Mouse (Mus musculus) forebrain, embryonic 16.5 days (tissue): ENCODE measurements at regions not wholly inside any gene's neighbourhood (a gene's known extent, or its start where the extent isn't known, plus 50 kb on each side); places are given as distances from the start of the nearest gene placed in this dataset.

Experiments
- ATAC-seq: fragments of 200-750 bp; cut with Nextera tagmentation; 2 replicates; pipeline ENCODE4 v1.8.0; 2017; ENCODE audit warnings: mild to moderate bottlenecking, moderate library complexity
- H3K27ac ChIP-seq: fragments of 300-500 bp; sonication (generic); 2 replicates; pipeline ENCODE4 v1.5.1; 2014; ENCODE audit warnings: low read length, control low read depth
- H3K27me3 ChIP-seq: fragments of 300-500 bp; sonication (generic); replicated peaks from 2 replicates; pipeline ENCODE4 v1.6.1; 2014; ENCODE audit warnings: low read length; ENCODE audit not compliant: control insufficient read depth, insufficient read depth
- H3K36me3 ChIP-seq: fragments of 300-500 bp; sonication (generic); 2 replicates; pipeline ENCODE4 v1.6.1; 2014; ENCODE audit not compliant: control insufficient read depth, insufficient read depth
- H3K4me1 ChIP-seq: fragments of 300-500 bp; sonication (generic); replicated peaks from 2 replicates; pipeline ENCODE4 v1.6.1; 2014; ENCODE audit warnings: low read length; ENCODE audit not compliant: control insufficient read depth, insufficient read depth
- H3K4me2 ChIP-seq: fragments of 300-500 bp; sonication (generic); 2 replicates; pipeline ENCODE4 v1.6.1; 2014; ENCODE audit warnings: mild to moderate bottlenecking, low read length, control low read depth
- H3K4me3 ChIP-seq: fragments of 300-500 bp; sonication (generic); replicated peaks from 2 replicates; pipeline ENCODE4 v1.5.1; 2014; ENCODE audit warnings: mild to moderate bottlenecking, low read length, control low read depth
- H3K9ac ChIP-seq: fragments of 300-500 bp; sonication (generic); replicated peaks from 2 replicates; pipeline ENCODE4 v1.6.1; 2014; ENCODE audit warnings: low read depth, low read length, control low read depth
- H3K9me3 ChIP-seq: fragments of 300-500 bp; sonication (generic); 2 replicates; pipeline ENCODE4 v1.6.1; 2016; ENCODE audit warnings: low read length; ENCODE audit not compliant: control insufficient read depth
- WGBS: fragments of 180-500 bp; shearing (Covaris S2); extraction: QIAGEN DNeasy Blood & Tissue Kit; methylation state at CpG from one replicate; pipeline ENCODE4 v1.1.7; 2014; 5-methylcytosine and 5-hydroxymethylcytosine counted together

DNA sequence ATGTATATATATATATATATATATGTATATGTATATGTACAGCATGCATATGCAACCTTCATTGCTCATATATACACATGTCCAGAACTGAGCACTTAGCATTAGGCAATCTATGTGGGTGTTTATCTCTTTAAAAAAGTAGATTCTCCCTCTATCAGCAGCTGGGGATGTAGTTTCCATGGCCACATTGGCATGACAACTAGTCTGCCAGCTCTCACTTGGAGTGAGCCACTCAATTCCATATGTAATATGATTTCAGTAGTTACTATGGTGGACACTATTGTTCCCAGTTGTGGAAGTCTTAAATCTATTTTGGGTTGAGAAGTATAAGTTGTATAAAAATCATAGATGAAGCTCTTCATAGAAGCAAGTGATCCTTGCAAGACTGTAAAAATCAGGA, 3903.7 kb downstream of the 9330182O14Rik start:
- ATAC-seq: no peak
- Histone ChIP-seq H3K9ac (no peak overlapping the region), H3K36me3 (no peaks in the 10 kb centered on the region), H3K4me2 (no peak overlapping the region), H3K4me1 (no peaks in the 10 kb centered on the region), H3K27ac (no peak overlapping the region), H3K27me3 (no peaks in the 10 kb centered on the region), H3K4me3 (no peak overlapping the region), H3K9me3 (no peaks in the 10 kb centered on the region)

GRCm38 (mm10) chr15:44050565-44051274, 3916.6 kb downstream of the 9330182O14Rik start:
- H3K4me2 ChIP-seq: no peak overlapping the region
- H3K9ac ChIP-seq: no peak overlapping the region
- 60% methylated on average over 1 of the region's 1 CpGs for WGBS
- no peaks in the 10 kb centered on the region for H3K9me3 ChIP-seq
- no peaks in the 10 kb centered on the region for H3K36me3 ChIP-seq
- H3K27me3 ChIP-seq: no peaks in the 10 kb centered on the region
- H3K27ac ChIP-seq: no peak overlapping the region
- no peak overlapping the region for H3K4me3 ChIP-seq
- H3K4me1 ChIP-seq: no peaks in the 10 kb centered on the region
- peak; percentile 40; the same call in 1 of the 2 replicates for ATAC-seq

GRCm38 (mm10) chr15:44064855-44065254, 3930.7 kb downstream of the 9330182O14Rik start:
- H3K36me3 ChIP-seq: no peaks in the 10 kb centered on the region
- WGBS: 84% methylated on average over 2 of the region's 2 CpGs
- no peaks in the 10 kb centered on the region for H3K9me3 ChIP-seq
- H3K27ac ChIP-seq: no peak overlapping the region
- no peaks in the 10 kb centered on the region for H3K27me3 ChIP-seq
- no peaks in the 10 kb centered on the region for H3K4me1 ChIP-seq
- no peak overlapping the region for H3K4me3 ChIP-seq
- ATAC-seq: no peak
- no peak overlapping the region for H3K9ac ChIP-seq
- H3K4me2 ChIP-seq: no peak overlapping the region

GRCm38 (mm10) chr15:44083680-44084079, 3949.5 kb downstream of the 9330182O14Rik start:
- Histone ChIP-seq H3K4me2 (no peak overlapping the region), H3K27me3 (no peaks in the 10 kb centered on the region), H3K4me1 (no peaks in the 10 kb centered on the region), H3K36me3 (no peaks in the 10 kb centered on the region), H3K9me3 (no peaks in the 10 kb centered on the region), H3K9ac (no peak overlapping the region), H3K4me3 (no peak overlapping the region), H3K27ac (no peak overlapping the region)
- 78% methylated on average over 1 of the region's 1 CpGs for WGBS
- no peak for ATAC-seq

DNA sequence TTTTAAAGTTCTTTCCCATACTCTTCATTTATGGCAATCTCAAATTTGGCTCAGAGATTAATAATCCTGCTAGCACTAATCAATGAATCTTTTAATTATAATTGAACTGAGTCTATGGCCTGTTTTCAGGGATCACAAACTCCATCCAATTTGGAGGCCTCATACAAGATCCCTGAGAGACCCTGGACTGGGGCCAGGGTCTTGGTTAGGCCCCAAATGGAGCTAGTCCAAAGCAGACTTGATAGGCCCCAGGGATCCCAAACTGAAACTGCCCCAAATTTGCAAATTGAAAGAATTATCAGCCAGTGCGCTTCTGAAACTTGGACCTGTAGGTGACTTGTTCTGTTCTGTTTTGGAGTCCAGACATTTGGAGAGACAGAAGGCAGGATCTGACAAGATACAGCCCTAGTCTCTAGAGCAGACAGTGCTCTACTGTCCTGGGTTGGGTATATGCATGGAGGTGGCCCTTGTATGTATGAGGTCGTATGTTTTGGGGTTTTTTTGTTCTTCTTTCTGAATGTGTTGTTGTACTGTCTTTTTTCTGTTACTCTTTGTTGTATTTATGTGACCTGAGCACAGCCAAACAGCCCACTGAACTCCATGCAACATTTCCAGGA, 3978.3 kb downstream of the 9330182O14Rik start:
- no peak overlapping the region for H3K4me3 ChIP-seq
- no peak overlapping the region for H3K9ac ChIP-seq
- WGBS: 59% methylated on average over 2 of the region's 2 CpGs
- ATAC-seq: peak; percentile 64
- no peak overlapping the region for H3K27ac ChIP-seq
- H3K4me1 ChIP-seq: 0 out of 2 replicates have a peak, but pooled peaks cover 2% of the 10 kb centered on the region
- H3K27me3 ChIP-seq: no peaks in the 10 kb centered on the region
- H3K9me3 ChIP-seq: no peaks in the 10 kb centered on the region
- no peak overlapping the region for H3K4me2 ChIP-seq
- H3K36me3 ChIP-seq: no peaks in the 10 kb centered on the region

- 44% methylated on average over 1 of the region's 1 CpGs for WGBS
- peak; percentile 65 for ATAC-seq
- H3K9ac ChIP-seq: no peak overlapping the region
- H3K36me3 ChIP-seq: no peaks in the 10 kb centered on the region
- no peak overlapping the region for H3K4me2 ChIP-seq
- H3K4me3 ChIP-seq: no peak overlapping the region
- H3K4me1 ChIP-seq: no peaks in the 10 kb centered on the region; the same call in 1 of the 2 replicates
- H3K27me3 ChIP-seq: no peaks in the 10 kb centered on the region
- H3K9me3 ChIP-seq: no peaks in the 10 kb centered on the region
- no peak overlapping the region for H3K27ac ChIP-seq
Observed at GRCm38 (mm10) chr15:44134213-44134612, 4000.0 kb downstream of the 9330182O14Rik start.
